Mouse (Mus musculus): ENCODE measurements at regions not wholly inside any gene's neighbourhood (a gene's known extent, or its start where the extent isn't known, plus 50 kb on each side); places are given as distances from the start of the nearest gene placed in this dataset.

- no peak for TF ChIP-seq CTCF (IDR thresholded peaks at IDR 0.05)
- no peak for TF ChIP-seq EP300 (IDR thresholded peaks at IDR 0.05)
Measured at GRCm38 (mm10) chr12:12995974-12996361, 54.3 kb upstream of the Mycn start.

All from lung, postnatal 0 days (tissue).